ENCODE assay signal across 25 mouse cellular contexts in the genomic region with DNA sequence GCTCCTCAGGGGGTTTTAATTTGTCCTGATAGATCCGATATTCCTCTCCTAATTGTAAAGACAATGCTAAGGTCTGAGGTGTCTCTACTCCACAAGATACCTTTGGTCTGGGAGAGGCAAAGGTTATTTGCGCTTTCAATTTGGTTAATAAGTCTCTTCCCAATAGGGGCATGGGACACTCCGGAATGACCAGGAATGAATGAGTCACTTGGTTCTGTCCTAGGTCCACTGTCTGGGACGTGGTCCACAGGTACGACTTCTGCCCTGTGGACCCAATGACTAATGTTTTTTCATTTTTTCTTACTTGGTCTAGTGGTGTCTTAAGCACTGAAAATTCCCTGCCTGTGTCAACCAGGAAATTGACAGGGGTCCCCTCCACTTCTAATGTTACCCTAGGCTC. TPM values are rescaled to one million over a fixed set of nuclear protein-coding genes. Genes with fewer than 3 reads are reported as not detected.
"Had no signal": no experiment of that assay in that cellular context is flagged by ENCODE, and none has a peak within 500 bp of the region (broad histone marks: within the 10 kb centered on the region; RNA-seq: fewer than 3 reads in every experiment).

No protein-coding gene starts in this region.

- H3K4me3 ChIP-seq: left cerebral cortex, adult 2 months; liver, embryonic 13.5 days; midbrain, embryonic 15.5 days; neural tube, embryonic 12.5 days; neural tube, embryonic 15.5 days had no signal

- H3K27me3 ChIP-seq: liver, embryonic 13.5 days; midbrain, embryonic 15.5 days; neural tube, embryonic 12.5 days; neural tube, embryonic 15.5 days had no signal

- ATAC-seq: inflammation-experienced regulatory T-cells, adult 6 months; intestine, embryonic 16.5 days; midbrain, embryonic 15.5 days had no signal

- H3K27ac ChIP-seq: left cerebral cortex, adult 2 months; liver, embryonic 13.5 days; midbrain, embryonic 15.5 days; neural tube, embryonic 12.5 days; neural tube, embryonic 15.5 days; stomach, postnatal 0 days had no signal

- DNase-seq: layer of hippocampus, postnatal 36 days; liver, embryonic 13.5 days; lung, adult 2 months; lung, postnatal 14 days; lung, postnatal 4 days; right cerebral cortex, adult 18-20 months; right cerebral cortex, postnatal 14 days; right cerebral cortex, postnatal 4 days; thymus, adult 2 months; thymus, postnatal 14 days; thymus, postnatal 4 days had no signal

- H3K36me3 ChIP-seq: liver, embryonic 13.5 days; midbrain, embryonic 15.5 days; neural tube, embryonic 12.5 days; neural tube, embryonic 15.5 days had no signal

- H3K9me3 ChIP-seq: midbrain, embryonic 15.5 days; neural tube, embryonic 12.5 days had no signal

- H3K4me1 ChIP-seq: liver, embryonic 13.5 days; midbrain, embryonic 15.5 days; neural tube, embryonic 12.5 days; neural tube, embryonic 15.5 days had no signal

- H3K9ac ChIP-seq: liver, embryonic 13.5 days; midbrain, embryonic 15.5 days; neural tube, embryonic 12.5 days; neural tube, embryonic 15.5 days had no signal

- H3K4me2 ChIP-seq: liver, embryonic 13.5 days; midbrain, embryonic 11.5 days; midbrain, embryonic 15.5 days; neural tube, embryonic 12.5 days; neural tube, embryonic 15.5 days had no signal

RNA-seq across cellular contexts. Expression of a gene that starts 4.5 kb away (rescaled TPM):
- polyA plus RNA-seq: inflammation-experienced regulatory T-cells, adult 6 months; intestine, embryonic 16.5 days; limb, embryonic 11.5 days; liver, adult 2 months; liver, embryonic 13.5 days; liver, embryonic 16.5 days; lung, adult 2 months; lung, embryonic 16.5 days; midbrain, embryonic 11.5 days; midbrain, embryonic 15.5 days; neural tube, embryonic 12.5 days; neural tube, embryonic 15.5 days; stomach, embryonic 14.5 days; stomach, postnatal 0 days; thymus, adult 2 months had no signal

RNA-seq across cellular contexts. Expression of a gene that starts 7.5 kb away (rescaled TPM):
- polyA plus RNA-seq: inflammation-experienced regulatory T-cells, adult 6 months; intestine, embryonic 16.5 days; limb, embryonic 11.5 days; liver, adult 2 months; liver, embryonic 13.5 days; liver, embryonic 16.5 days; lung, adult 2 months; lung, embryonic 16.5 days; midbrain, embryonic 11.5 days; midbrain, embryonic 15.5 days; neural tube, embryonic 12.5 days; neural tube, embryonic 15.5 days; stomach, embryonic 14.5 days; stomach, postnatal 0 days; thymus, adult 2 months had no signal

RNA-seq across cellular contexts. Expression of a gene that starts 13.9 kb away (rescaled TPM):
- polyA plus RNA-seq: inflammation-experienced regulatory T-cells, adult 6 months; intestine, embryonic 16.5 days; limb, embryonic 11.5 days; limb, embryonic 14.5 days; liver, adult 2 months; liver, embryonic 13.5 days; liver, embryonic 16.5 days; lung, embryonic 16.5 days; midbrain, embryonic 11.5 days; midbrain, embryonic 15.5 days; neural tube, embryonic 12.5 days; neural tube, embryonic 15.5 days; stomach, embryonic 14.5 days; stomach, postnatal 0 days; thymus, adult 2 months had no signal

RNA-seq across cellular contexts. Expression of a gene that starts 17.1 kb away (rescaled TPM):
- polyA plus RNA-seq: inflammation-experienced regulatory T-cells, adult 6 months; intestine, embryonic 16.5 days; limb, embryonic 11.5 days; limb, embryonic 14.5 days; liver, adult 2 months; liver, embryonic 13.5 days; liver, embryonic 16.5 days; lung, adult 2 months; lung, embryonic 16.5 days; midbrain, embryonic 11.5 days; midbrain, embryonic 15.5 days; neural tube, embryonic 12.5 days; neural tube, embryonic 15.5 days; stomach, embryonic 14.5 days; stomach, postnatal 0 days; thymus, adult 2 months had no signal

RNA-seq across cellular contexts. Expression of a gene that starts 21.4 kb away (rescaled TPM):
- polyA plus RNA-seq: inflammation-experienced regulatory T-cells, adult 6 months; intestine, embryonic 16.5 days; limb, embryonic 11.5 days; limb, embryonic 14.5 days; liver, adult 2 months; liver, embryonic 13.5 days; liver, embryonic 16.5 days; lung, adult 2 months; lung, embryonic 16.5 days; midbrain, embryonic 11.5 days; midbrain, embryonic 15.5 days; neural tube, embryonic 12.5 days; neural tube, embryonic 15.5 days; stomach, embryonic 14.5 days; stomach, postnatal 0 days; thymus, adult 2 months had no signal
